Mouse (Mus musculus): ENCODE results near the gene Pkig. TPM values are rescaled to one million over a fixed set of nuclear protein-coding genes. Genes with fewer than 3 reads are reported as not detected.
"Not testable (repeated sequence)": the region's sequence is repeated elsewhere in the genome, so short reads cannot be mapped to it uniquely, and the experiment has no call there.

Gene Pkig
- polyA plus RNA-seq, 1 experiment from 2014 or later, result 66.3 TPM

DNA sequence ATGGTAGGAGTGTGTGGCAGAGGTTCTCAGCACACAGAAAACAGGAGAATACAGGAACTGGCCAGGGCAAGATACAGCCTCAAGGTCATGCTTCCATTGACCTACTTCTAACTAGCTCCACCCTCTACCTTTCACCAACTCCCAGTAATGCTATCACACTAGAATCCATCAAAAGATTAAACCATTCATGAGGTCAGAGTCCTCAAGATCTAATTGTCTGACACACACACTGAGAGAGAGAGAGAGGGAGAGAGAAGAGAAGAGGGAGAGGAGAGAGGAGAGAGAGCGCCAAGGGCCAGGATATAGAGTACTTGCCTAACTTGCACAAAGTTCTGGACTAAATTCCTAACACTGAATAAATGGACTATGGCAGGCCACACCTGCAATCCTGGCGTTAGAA lies 24.2 kb downstream of the Pkig start:
- H3K9me3 ChIP-seq (ENCODE audit: control insufficient read depth, low read length), result no peaks in the 10 kb centered on the region
- DNase-seq (ENCODE audit: low spot score), result no peak
- no peak for TF ChIP-seq EP300 (optimal IDR thresholded peaks at IDR 0.05)
- TF ChIP-seq CTCF (IDR thresholded peaks at IDR 0.05; ENCODE audit: low read depth), result no peak
- no peak overlapping the region for H3K4me3 ChIP-seq (ENCODE audit: low read depth, low read length)
- no peaks in the 10 kb centered on the region; the same call in 1 of the 2 replicates for H3K36me3 ChIP-seq (ENCODE audit: control insufficient read depth, insufficient read depth, low read length)
- peaks cover 11% of the 10 kb centered on the region for H3K4me1 ChIP-seq (replicated peaks; ENCODE audit: control insufficient read depth, insufficient read depth)
- no peak overlapping the region for H3K4me2 ChIP-seq (replicated peaks; ENCODE audit: low read depth)
- WGBS, result 68% methylated on average over 2 of the region's 2 CpGs
- H3K9ac ChIP-seq (ENCODE audit: low read length), result no peak overlapping the region
- no peak overlapping the region for H3K27ac ChIP-seq (replicated peaks)
- peak; percentile 64 for ATAC-seq (ENCODE audit: low FRiP score, low TSS enrichment)
- no peaks in the 10 kb centered on the region for H3K27me3 ChIP-seq (ENCODE audit: control insufficient read depth, insufficient read depth, low read length)

DNA sequence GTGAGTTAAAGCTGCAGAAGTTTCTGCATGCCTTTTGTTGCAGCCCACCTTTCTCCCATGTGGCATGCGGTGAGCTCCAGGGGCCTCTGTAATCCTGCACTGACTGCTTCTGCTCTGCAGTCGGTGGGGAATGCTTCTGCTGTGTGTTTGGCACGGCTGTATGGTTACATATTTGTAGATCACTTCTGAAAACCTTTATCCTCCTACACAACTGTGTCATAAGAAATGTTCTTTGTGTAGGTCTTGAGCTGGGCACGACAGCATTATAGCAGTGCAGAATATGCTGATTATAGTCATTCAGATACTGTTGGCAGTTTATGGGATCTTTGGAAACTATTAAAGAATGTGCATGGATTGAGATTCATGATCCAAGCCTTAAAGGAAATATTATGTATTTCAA lies 27.1 kb downstream of the Pkig start:
- H3K36me3 ChIP-seq (ENCODE audit: control insufficient read depth, insufficient read depth, low read length), result no peaks in the 10 kb centered on the region; the same call in 1 of the 2 replicates
- DNase-seq (ENCODE audit: low spot score) (no peak), ATAC-seq (ENCODE audit: low FRiP score, low TSS enrichment) (no peak)
- H3K4me3 ChIP-seq (ENCODE audit: low read depth, low read length), result no peak overlapping the region
- WGBS, result 20% methylated on average over 4 of the region's 4 CpGs
- H3K4me2 ChIP-seq (replicated peaks; ENCODE audit: low read depth), result no peak overlapping the region
- H3K27ac ChIP-seq (replicated peaks), result peak overlapping the region; percentile 83
- no peaks in the 10 kb centered on the region for H3K27me3 ChIP-seq (ENCODE audit: control insufficient read depth, insufficient read depth, low read length)
- peaks cover 11% of the 10 kb centered on the region for H3K4me1 ChIP-seq (replicated peaks; ENCODE audit: control insufficient read depth, insufficient read depth)
- no peak overlapping the region for H3K9ac ChIP-seq (ENCODE audit: low read length)
- H3K9me3 ChIP-seq (ENCODE audit: control insufficient read depth, low read length), result no peaks in the 10 kb centered on the region
- TF ChIP-seq EP300 (optimal IDR thresholded peaks at IDR 0.05), result no peak
- no peak for TF ChIP-seq CTCF (IDR thresholded peaks at IDR 0.05; ENCODE audit: low read depth)

DNA sequence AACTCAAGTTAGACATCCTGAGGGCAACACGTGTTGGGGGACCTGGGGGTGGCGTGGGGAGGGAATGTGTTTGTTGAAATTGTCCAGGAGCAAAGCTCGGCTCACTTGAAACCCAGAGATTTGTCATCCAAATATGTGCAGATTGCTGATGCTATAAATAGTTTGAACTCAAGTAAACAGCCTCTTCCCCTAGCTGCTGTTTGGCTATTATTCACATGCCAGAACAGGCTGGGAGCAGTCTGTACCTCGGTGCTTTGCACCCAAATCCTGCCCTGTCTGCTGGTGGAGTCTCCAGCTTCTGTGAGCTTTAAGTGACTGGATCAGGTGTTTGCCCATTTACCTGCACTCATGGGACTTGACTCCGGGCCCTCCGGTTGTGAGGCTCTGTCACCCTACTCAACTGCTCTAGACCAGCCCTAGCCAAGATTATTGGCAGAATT lies 27.6 kb downstream of the Pkig start:
- Histone ChIP-seq H3K9me3 (ENCODE audit: control insufficient read depth, low read length) (no peaks in the 10 kb centered on the region), H3K36me3 (ENCODE audit: control insufficient read depth, insufficient read depth, low read length) (no peaks in the 10 kb centered on the region; the same call in 1 of the 2 replicates), H3K27ac (replicated peaks) (peak overlapping the region; percentile 83), H3K27me3 (ENCODE audit: control insufficient read depth, insufficient read depth, low read length) (no peaks in the 10 kb centered on the region), H3K4me2 (replicated peaks; ENCODE audit: low read depth) (peak overlapping the region; percentile 29; the same call in 1 of the 2 replicates), H3K9ac (ENCODE audit: low read length) (0 out of 2 replicates have a peak overlapping the region, but pooled peaks have one; percentile 18), H3K4me1 (replicated peaks; ENCODE audit: control insufficient read depth, insufficient read depth) (peaks cover 14% of the 10 kb centered on the region), H3K4me3 (ENCODE audit: low read depth, low read length) (no peak overlapping the region)
- DNase-seq (ENCODE audit: low spot score) (no peak), ATAC-seq (ENCODE audit: low FRiP score, low TSS enrichment) (peak; percentile 59; the same call in 1 of the 2 replicates)
- 27% methylated on average over 6 of the region's 6 CpGs for WGBS
- TF ChIP-seq EP300 (optimal IDR thresholded peaks at IDR 0.05) (no peak), CTCF (IDR thresholded peaks at IDR 0.05; ENCODE audit: low read depth) (peak; percentile 31)

DNA sequence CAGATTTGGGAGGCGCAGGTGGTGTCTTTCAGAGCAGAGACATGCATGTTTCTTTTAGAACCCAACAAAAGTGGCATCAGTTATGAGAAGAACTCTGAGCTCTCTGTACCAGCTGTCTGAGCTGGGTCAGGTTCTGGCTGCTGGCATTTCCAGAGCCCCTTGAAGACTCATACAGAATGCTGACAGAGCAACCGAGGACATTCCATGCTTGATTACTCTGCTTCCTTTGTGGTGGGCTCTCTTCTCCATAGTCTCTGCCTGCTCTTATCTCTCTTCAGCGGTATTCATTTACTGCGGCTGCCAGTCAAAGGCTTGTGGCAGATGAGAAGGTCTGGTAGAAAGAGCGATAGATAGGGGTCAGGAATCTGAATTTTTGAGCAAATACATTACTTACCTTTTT lies 28.0 kb downstream of the Pkig start:
- DNase-seq (ENCODE audit: low spot score) (no peak), ATAC-seq (ENCODE audit: low FRiP score, low TSS enrichment) (no peak)

DNA sequence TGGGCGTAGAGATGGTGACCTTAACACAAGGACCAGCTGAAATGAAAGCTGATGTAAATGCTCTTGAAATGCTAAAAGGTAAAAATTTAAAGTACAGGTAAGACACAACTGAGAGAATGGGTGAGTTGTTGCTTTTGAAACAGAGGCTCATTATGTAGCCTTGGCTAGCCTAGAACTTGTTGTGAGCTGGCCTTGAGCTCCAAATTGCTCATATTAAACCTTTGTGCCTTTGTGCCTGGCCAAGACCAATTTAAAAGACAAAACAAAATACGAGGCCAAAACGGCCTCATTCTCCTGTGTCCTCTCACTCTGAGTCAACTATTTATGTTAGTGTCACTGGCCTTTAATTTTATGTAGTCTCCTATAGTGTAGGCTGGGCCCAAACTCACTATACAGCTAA lies 28.7 kb downstream of the Pkig start:
- TF ChIP-seq EP300 (optimal IDR thresholded peaks at IDR 0.05) (no peak), CTCF (IDR thresholded peaks at IDR 0.05; ENCODE audit: low read depth) (no peak)
- DNase-seq (ENCODE audit: low spot score) (no peak), ATAC-seq (ENCODE audit: low FRiP score, low TSS enrichment) (no peak)
- Histone ChIP-seq H3K4me3 (ENCODE audit: low read depth, low read length) (no peak overlapping the region), H3K9ac (ENCODE audit: low read length) (no peak overlapping the region), H3K27ac (replicated peaks) (no peak overlapping the region), H3K27me3 (ENCODE audit: control insufficient read depth, insufficient read depth, low read length) (no peaks in the 10 kb centered on the region), H3K36me3 (ENCODE audit: control insufficient read depth, insufficient read depth, low read length) (no peaks in the 10 kb centered on the region; the same call in 1 of the 2 replicates), H3K4me2 (replicated peaks; ENCODE audit: low read depth) (no peak overlapping the region), H3K9me3 (ENCODE audit: control insufficient read depth, low read length) (no peaks in the 10 kb centered on the region), H3K4me1 (replicated peaks; ENCODE audit: control insufficient read depth, insufficient read depth) (peaks cover 14% of the 10 kb centered on the region)
- WGBS, result 68% methylated on average over 3 of the region's 3 CpGs

More for the DNA sequence above, 28.0 kb downstream of the Pkig start:
- Histone ChIP-seq H3K4me1 (replicated peaks; ENCODE audit: control insufficient read depth, insufficient read depth) (peaks cover 14% of the 10 kb centered on the region), H3K27me3 (ENCODE audit: control insufficient read depth, insufficient read depth, low read length) (no peaks in the 10 kb centered on the region), H3K9me3 (ENCODE audit: control insufficient read depth, low read length) (no peaks in the 10 kb centered on the region), H3K27ac (replicated peaks) (peak overlapping the region; percentile 83), H3K4me3 (ENCODE audit: low read depth, low read length) (no peak overlapping the region), H3K36me3 (ENCODE audit: control insufficient read depth, insufficient read depth, low read length) (no peaks in the 10 kb centered on the region; the same call in 1 of the 2 replicates), H3K9ac (ENCODE audit: low read length) (0 out of 2 replicates have a peak overlapping the region, but pooled peaks have one; percentile 18), H3K4me2 (replicated peaks; ENCODE audit: low read depth) (0 out of 2 replicates have a peak overlapping the region, but pooled peaks have one; percentile 29)
- TF ChIP-seq CTCF (IDR thresholded peaks at IDR 0.05; ENCODE audit: low read depth) (no peak), EP300 (optimal IDR thresholded peaks at IDR 0.05) (no peak)
- WGBS, result 65% methylated on average over 5 of the region's 5 CpGs

DNA sequence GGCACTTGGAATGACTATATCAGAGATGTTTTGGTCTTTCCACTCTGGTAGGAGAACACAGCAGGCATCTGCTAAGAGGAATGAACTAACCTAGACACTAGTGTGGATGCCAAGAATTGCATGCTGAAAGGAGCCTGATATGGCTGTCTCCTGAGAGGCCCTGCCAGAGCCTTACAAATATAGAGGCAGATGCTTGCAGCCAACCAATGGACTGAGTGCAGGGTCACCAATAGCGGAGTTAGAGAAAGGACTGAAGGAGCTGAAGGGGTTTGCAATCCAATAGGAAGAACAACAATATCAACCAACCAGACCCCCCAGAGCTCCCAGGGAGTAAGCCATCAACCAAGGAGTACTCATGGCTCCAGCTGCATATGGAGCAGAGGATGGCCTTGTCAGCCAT lies 30.2 kb downstream of the Pkig start:
- 76% methylated on average over 1 of the region's 1 CpGs for WGBS
- peaks cover 17% of the 10 kb centered on the region for H3K4me1 ChIP-seq (replicated peaks; ENCODE audit: control insufficient read depth, insufficient read depth)
- H3K9me3 ChIP-seq (ENCODE audit: control insufficient read depth, low read length); H3K4me3 ChIP-seq (ENCODE audit: low read depth, low read length); H3K9ac ChIP-seq (ENCODE audit: low read length); DNase-seq (ENCODE audit: low spot score); ATAC-seq (ENCODE audit: low FRiP score, low TSS enrichment); H3K27ac ChIP-seq (replicated peaks); H3K4me2 ChIP-seq (replicated peaks; ENCODE audit: low read depth); H3K27me3 ChIP-seq (ENCODE audit: control insufficient read depth, insufficient read depth, low read length); H3K36me3 ChIP-seq (ENCODE audit: control insufficient read depth, insufficient read depth, low read length): not testable (repeated sequence)
